Mouse (Mus musculus): ENCODE data around the gene Mc3r. TPM values are rescaled to one million over a fixed set of nuclear protein-coding genes. Genes with fewer than 3 reads are reported as not detected.

Mc3r gene
- polyA plus RNA-seq, 1 experiment from 2014 or later: 0.20 TPM

Other genes starting within 250 kb of the Mc3r start
- 9.4 and 15.2 TPM in 2 replicates for gene Cbln4, start 205.0 kb upstream of the Mc3r start, polyA plus RNA-seq (2015; fragmentation: Nextera tagmentation; extraction: Ambion mirVana)
- gene Fam210b, start 97.1 kb downstream of the Mc3r start, polyA plus RNA-seq (2015; fragmentation: Nextera tagmentation; extraction: Ambion mirVana): 77.9 and 93.9 TPM in 2 replicates
- 38.3 and 45.3 TPM in 2 replicates for gene Aurka, start 122.0 kb downstream of the Mc3r start, polyA plus RNA-seq (2015; fragmentation: Nextera tagmentation; extraction: Ambion mirVana)
- 27.5 and 29.9 TPM in 2 replicates for gene Cstf1, start 122.2 kb downstream of the Mc3r start, polyA plus RNA-seq (2015; fragmentation: Nextera tagmentation; extraction: Ambion mirVana)
- 0.13 and 0.19 TPM in 2 replicates for gene Cass4, start 145.3 kb downstream of the Mc3r start, polyA plus RNA-seq (2015; fragmentation: Nextera tagmentation; extraction: Ambion mirVana)
- gene Rtf2, start 192.1 kb downstream of the Mc3r start, polyA plus RNA-seq (2015; fragmentation: Nextera tagmentation; extraction: Ambion mirVana): 108 and 112 TPM in 2 replicates
- 2.2 and 2.8 TPM in 2 replicates for gene Gcnt7, start 210.1 kb downstream of the Mc3r start, polyA plus RNA-seq (2015; fragmentation: Nextera tagmentation; extraction: Ambion mirVana)
- gene Fam209, start 224.0 kb downstream of the Mc3r start, polyA plus RNA-seq (2015; fragmentation: Nextera tagmentation; extraction: Ambion mirVana): 0.43 TPM in 1 of 2 replicates, not detected in the other